Mouse (Mus musculus): ENCODE results near the gene Esrra. TPM values are rescaled to one million over a fixed set of nuclear protein-coding genes. Genes with fewer than 3 reads are reported as not detected.

Gene Esrra
- polyA plus RNA-seq, 1 experiment from 2014 or later, result 18.8 TPM

DNA sequence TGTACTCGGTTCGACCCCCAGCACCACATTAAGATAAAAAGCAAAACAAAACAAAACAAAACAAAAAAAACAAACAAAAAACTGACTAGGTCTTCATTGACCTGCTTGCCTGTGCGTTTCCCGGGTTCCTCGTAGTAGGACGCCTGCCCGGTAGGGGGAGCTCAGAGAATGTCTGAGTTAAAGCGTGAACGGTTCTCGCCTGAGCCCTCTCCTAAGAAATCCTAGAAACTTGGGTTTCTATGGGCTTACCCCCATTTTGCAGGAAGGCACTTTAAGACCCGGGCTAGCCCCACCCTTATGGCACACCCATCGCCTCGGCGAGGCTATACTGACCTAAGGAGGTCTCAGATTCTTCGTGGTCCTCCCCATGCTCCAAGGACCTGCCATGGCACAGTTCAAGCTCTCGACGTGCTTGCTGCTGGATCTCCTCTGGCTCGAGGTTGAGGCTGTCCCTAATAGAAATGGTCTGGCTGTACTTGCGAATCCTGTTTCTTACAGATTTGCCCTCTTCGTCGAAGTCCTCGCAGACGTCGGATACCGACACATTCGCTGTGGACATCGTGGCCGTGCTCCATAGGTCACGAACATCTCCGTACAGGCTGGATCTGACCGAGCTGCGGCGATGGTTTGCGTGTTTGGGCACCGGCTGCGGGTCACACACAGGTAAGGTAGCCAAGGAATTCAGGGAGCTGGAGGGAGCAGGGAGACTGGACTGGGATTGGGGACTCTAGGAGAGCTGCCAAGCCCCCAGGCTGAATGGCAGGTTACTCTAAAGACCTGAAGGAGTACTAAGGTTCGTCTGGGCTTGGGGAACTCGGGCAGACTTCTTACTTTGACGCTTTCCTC lies 3.1 kb upstream of the Esrra start:
- H3K4me3 ChIP-seq (replicated peaks; ENCODE audit: low read length), result 0 out of 2 replicates have a peak overlapping the region, but pooled peaks have one; percentile 4
- peaks cover 26% of the 10 kb centered on the region for H3K4me1 ChIP-seq (replicated peaks; ENCODE audit: control insufficient read depth, insufficient read depth, low read length)
- H3K4me2 ChIP-seq (ENCODE audit: low read length), result peak overlapping the region; percentile 12; the same call in 1 of the 2 replicates
- peaks cover 54% of the 10 kb centered on the region for H3K27me3 ChIP-seq (replicated peaks; ENCODE audit: control insufficient read depth, insufficient read depth, low read length)
- H3K9ac ChIP-seq (replicated peaks; ENCODE audit: low read depth, low read length), result no peak overlapping the region
- no peak for ATAC-seq
- H3K36me3 ChIP-seq (ENCODE audit: control insufficient read depth, insufficient read depth), result no peaks in the 10 kb centered on the region
- WGBS, result 4% methylated on average over 39 of the region's 39 CpGs
- no peaks in the 10 kb centered on the region for H3K9me3 ChIP-seq (ENCODE audit: control insufficient read depth, low read length)
- no peak overlapping the region for H3K27ac ChIP-seq (ENCODE audit: low read length)

DNA sequence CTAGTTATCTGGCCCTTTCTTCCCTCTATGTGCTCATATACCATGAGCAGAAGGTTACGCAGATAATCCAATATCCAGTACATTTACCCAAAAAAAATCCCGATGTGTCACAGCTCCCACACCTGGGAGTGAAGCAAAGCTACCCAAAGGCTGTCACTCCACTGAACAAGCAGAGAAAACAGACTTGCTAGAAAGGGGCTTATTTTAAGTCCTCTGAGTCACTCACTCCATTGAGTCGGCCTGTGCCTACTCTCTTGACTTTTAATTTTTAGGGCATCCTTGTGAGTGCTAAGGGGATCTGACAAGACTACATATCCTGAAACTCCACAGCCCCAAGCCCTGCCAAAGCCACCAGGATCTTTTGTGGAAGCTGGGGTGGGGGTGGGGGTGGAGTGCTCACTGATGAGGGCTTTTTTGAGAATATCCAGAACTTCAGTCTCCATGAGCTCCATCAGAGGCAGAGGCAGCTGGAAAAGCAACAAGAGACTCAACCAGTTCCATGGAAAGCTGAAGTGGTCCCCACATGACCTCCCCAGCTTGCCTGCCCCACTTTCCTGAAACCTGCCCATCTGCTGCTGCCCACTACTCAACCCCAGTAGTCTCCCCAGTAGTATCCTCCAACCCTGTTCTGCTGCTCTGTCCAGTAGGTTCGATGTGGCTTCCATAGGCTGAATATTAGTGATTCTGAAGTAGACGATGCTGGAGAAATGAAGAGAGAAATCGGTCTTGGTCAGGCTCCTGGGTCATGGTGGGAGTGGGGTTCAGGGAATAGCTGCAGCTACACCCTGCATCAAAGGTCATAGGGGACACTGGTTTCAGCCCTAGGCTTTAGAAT lies 1.5 kb upstream of the Esrra start:
- H3K27me3 ChIP-seq (replicated peaks; ENCODE audit: control insufficient read depth, insufficient read depth, low read length), result peaks cover 52% of the 10 kb centered on the region
- 0 out of 2 replicates have a peak, but pooled peaks cover 1% of the 10 kb centered on the region for H3K36me3 ChIP-seq (ENCODE audit: control insufficient read depth, insufficient read depth)
- no peak for ATAC-seq
- no peak overlapping the region for H3K4me3 ChIP-seq (replicated peaks; ENCODE audit: low read length)
- 57% methylated on average over 6 of the region's 6 CpGs for WGBS
- no peaks in the 10 kb centered on the region for H3K9me3 ChIP-seq (ENCODE audit: control insufficient read depth, low read length)
- H3K4me2 ChIP-seq (ENCODE audit: low read length), result no peak overlapping the region
- peaks cover 26% of the 10 kb centered on the region for H3K4me1 ChIP-seq (replicated peaks; ENCODE audit: control insufficient read depth, insufficient read depth, low read length)
- H3K27ac ChIP-seq (ENCODE audit: low read length), result no peak overlapping the region
- no peak overlapping the region for H3K9ac ChIP-seq (replicated peaks; ENCODE audit: low read depth, low read length)

DNA sequence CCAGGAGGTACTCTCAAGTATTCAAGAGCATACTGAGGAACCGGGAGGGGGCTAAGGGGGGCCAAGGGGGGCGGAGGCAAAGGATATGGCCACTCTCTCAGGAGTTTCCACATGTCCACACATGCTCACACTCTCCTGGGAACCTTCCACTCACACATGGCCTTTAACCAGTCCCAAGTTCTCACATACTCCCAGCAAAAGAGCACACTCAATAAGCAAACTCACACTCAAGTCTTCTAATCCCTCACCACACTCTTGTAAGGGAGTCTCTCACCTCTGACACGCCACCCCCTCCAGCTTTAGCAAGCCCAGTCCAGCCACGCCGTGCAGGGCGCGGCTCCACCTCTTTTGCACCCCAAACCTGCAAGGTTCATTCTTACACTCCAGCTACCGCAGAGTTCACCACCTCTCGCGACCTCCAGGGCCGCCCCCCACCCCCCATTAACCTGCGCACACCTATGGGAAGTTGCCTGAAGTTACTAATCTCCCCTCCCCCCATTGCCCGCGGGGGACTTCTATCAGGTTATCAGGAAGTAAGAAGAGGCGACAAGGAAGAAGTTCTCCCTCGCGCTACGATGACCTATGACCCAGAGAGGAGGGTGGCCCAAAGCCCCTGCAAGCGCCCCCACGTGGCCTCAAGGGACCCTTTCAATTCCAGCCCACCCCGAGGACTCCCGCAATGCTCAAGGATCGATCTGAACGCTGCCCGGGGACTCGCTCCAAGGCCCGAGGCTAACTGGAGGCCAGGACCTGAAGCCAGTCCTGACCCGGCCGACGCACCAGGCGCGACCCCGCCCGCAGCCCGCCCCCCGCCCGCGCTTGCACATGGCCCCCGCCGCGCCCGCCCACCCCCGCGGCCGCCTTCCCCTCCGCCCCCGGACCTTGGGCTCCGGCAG lies 624 bp downstream of the Esrra start:
- Histone ChIP-seq H3K4me2 (ENCODE audit: low read length) (peak overlapping the region; percentile 91), H3K27ac (ENCODE audit: low read length) (peak overlapping the region; percentile 76), H3K4me1 (replicated peaks; ENCODE audit: control insufficient read depth, insufficient read depth, low read length) (peaks cover 22% of the 10 kb centered on the region), H3K4me3 (replicated peaks; ENCODE audit: low read length) (peak overlapping the region; percentile 70), H3K36me3 (ENCODE audit: control insufficient read depth, insufficient read depth) (0 out of 2 replicates have a peak, but pooled peaks cover 2% of the 10 kb centered on the region), H3K9ac (replicated peaks; ENCODE audit: low read depth, low read length) (peak overlapping the region; percentile 84), H3K9me3 (ENCODE audit: control insufficient read depth, low read length) (no peaks in the 10 kb centered on the region), H3K27me3 (replicated peaks; ENCODE audit: control insufficient read depth, insufficient read depth, low read length) (peaks cover 33% of the 10 kb centered on the region)
- WGBS, result 1% methylated on average over 46 of the region's 48 CpGs
- peak; percentile 9 for ATAC-seq

DNA sequence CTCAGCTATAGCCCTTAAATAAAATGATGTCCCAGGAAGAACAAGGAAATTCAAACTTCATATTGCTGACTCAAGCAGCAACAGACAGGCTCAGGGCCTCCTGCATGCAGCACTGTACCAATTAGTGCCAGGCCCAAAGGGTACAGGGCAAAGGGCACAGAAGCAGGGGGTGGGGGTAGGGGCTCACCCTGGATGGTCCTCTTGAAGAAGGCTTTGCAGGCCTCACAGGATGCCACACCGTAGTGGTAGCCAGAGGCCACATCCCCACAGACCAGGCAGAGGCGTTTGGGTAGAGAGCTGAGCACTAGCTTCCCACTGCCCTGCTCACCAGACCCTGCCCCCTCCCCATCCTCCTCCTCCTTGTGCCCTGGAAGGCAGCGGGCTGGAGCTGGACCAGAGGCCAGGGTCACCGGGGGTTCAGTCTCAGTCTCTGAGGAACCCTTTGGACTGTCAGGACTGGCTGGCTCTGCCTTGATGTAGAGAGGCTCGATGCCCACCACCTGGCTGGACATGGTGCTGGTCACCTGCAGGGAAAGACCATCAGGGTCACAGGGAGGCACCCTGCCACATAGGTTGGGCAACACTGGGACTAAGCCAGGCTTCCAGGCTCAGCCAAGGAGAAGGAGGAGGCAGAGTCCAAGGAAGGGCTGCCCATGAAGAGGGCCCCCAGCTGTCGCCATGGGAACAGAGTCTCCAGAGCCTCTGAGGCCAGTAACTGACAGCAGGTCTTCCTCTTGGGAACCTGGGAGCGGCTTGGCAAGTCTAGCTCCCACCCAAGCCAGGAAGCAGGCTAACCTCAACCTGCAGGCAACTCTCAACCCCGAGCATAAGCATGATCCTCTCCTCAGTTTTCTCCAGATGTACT lies 1.5 kb downstream of the Esrra start:
- Histone ChIP-seq H3K27me3 (replicated peaks; ENCODE audit: control insufficient read depth, insufficient read depth, low read length) (peaks cover 25% of the 10 kb centered on the region), H3K4me1 (replicated peaks; ENCODE audit: control insufficient read depth, insufficient read depth, low read length) (peaks cover 22% of the 10 kb centered on the region), H3K9ac (replicated peaks; ENCODE audit: low read depth, low read length) (0 out of 2 replicates have a peak overlapping the region, but pooled peaks have one; percentile 0), H3K4me3 (replicated peaks; ENCODE audit: low read length) (peak overlapping the region; percentile 70), H3K27ac (ENCODE audit: low read length) (no peak overlapping the region), H3K9me3 (ENCODE audit: control insufficient read depth, low read length) (no peaks in the 10 kb centered on the region), H3K4me2 (ENCODE audit: low read length) (peak overlapping the region; percentile 91), H3K36me3 (ENCODE audit: control insufficient read depth, insufficient read depth) (0 out of 2 replicates have a peak, but pooled peaks cover 2% of the 10 kb centered on the region)
- ATAC-seq, result no peak
- 50% methylated on average over 7 of the region's 8 CpGs for WGBS

DNA sequence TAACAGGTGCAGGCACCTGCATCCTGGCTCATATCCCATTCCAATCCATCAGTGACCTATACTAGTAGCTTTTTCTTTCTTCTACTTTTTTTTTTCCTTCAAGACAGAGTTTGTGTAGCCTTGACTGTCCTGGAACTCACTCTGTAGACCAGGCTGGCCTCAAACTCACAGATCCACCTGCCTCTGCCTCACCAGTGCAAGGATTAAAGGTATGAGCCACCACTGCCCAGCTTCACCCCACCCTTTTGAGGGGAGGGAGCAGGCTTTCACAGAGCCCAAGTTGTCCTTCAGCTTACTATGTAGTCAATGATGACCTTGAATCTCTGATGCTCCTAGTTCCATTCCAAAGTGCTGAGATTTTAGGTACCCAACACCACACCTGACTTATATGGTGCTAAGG lies 2.2 kb downstream of the Esrra start:
- Histone ChIP-seq H3K9ac (replicated peaks; ENCODE audit: low read depth, low read length) (no peak overlapping the region), H3K9me3 (ENCODE audit: control insufficient read depth, low read length) (no peaks in the 10 kb centered on the region), H3K4me3 (replicated peaks; ENCODE audit: low read length) (no peak overlapping the region), H3K4me1 (replicated peaks; ENCODE audit: control insufficient read depth, insufficient read depth, low read length) (peaks cover 18% of the 10 kb centered on the region), H3K4me2 (ENCODE audit: low read length) (no peak overlapping the region), H3K27ac (ENCODE audit: low read length) (no peak overlapping the region), H3K36me3 (ENCODE audit: control insufficient read depth, insufficient read depth) (0 out of 2 replicates have a peak, but pooled peaks cover 2% of the 10 kb centered on the region), H3K27me3 (replicated peaks; ENCODE audit: control insufficient read depth, insufficient read depth, low read length) (peaks cover 18% of the 10 kb centered on the region)
- no peak for ATAC-seq

DNA sequence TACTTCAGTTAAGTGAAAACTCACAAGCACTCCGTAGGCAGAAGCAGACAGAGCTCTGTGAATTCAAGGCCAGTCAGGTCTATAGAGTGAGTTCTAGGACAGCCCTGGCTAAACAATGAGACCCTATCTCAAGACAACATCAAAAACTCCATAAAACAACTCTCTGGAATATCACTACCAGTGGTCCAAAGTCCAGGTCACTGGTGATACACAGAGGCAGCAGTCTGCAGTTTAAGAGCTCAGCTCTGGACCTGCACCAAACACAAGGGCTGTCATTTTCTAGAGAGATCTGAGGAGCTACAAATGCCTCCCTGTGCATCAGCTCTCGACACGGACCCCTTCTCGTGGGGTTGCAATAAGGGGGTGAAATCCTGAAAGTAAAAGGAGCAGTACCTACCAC lies 3.3 kb downstream of the Esrra start:
- no peak overlapping the region for H3K27ac ChIP-seq (ENCODE audit: low read length)
- H3K4me1 ChIP-seq (replicated peaks; ENCODE audit: control insufficient read depth, insufficient read depth, low read length), result peaks cover 18% of the 10 kb centered on the region
- 92% methylated on average over 4 of the region's 4 CpGs for WGBS
- no peaks in the 10 kb centered on the region for H3K9me3 ChIP-seq (ENCODE audit: control insufficient read depth, low read length)
- no peak overlapping the region for H3K9ac ChIP-seq (replicated peaks; ENCODE audit: low read depth, low read length)
- H3K36me3 ChIP-seq (ENCODE audit: control insufficient read depth, insufficient read depth), result peaks cover 6% of the 10 kb centered on the region; the same call in 1 of the 2 replicates
- no peak for ATAC-seq
- H3K27me3 ChIP-seq (replicated peaks; ENCODE audit: control insufficient read depth, insufficient read depth, low read length), result peaks cover 9% of the 10 kb centered on the region
- H3K4me2 ChIP-seq (ENCODE audit: low read length), result no peak overlapping the region
- H3K4me3 ChIP-seq (replicated peaks; ENCODE audit: low read length), result no peak overlapping the region

- Histone ChIP-seq H3K4me3 (replicated peaks; ENCODE audit: low read length) (no peak overlapping the region), H3K4me2 (ENCODE audit: low read length) (no peak overlapping the region), H3K27me3 (replicated peaks; ENCODE audit: control insufficient read depth, insufficient read depth, low read length) (no peaks in the 10 kb centered on the region), H3K27ac (ENCODE audit: low read length) (no peak overlapping the region), H3K9ac (replicated peaks; ENCODE audit: low read depth, low read length) (no peak overlapping the region), H3K36me3 (ENCODE audit: control insufficient read depth, insufficient read depth) (peaks cover 17% of the 10 kb centered on the region; the same call in 1 of the 2 replicates), H3K9me3 (ENCODE audit: control insufficient read depth, low read length) (no peaks in the 10 kb centered on the region), H3K4me1 (replicated peaks; ENCODE audit: control insufficient read depth, insufficient read depth, low read length) (peaks cover 13% of the 10 kb centered on the region)
- no peak for ATAC-seq
- 88% methylated on average over 4 of the region's 4 CpGs for WGBS
Observed at GRCm38 (mm10) chr19:6916496-6916895, 5.1 kb downstream of the Esrra start.

- Histone ChIP-seq H3K4me3 (replicated peaks; ENCODE audit: low read length) (no peak overlapping the region), H3K4me1 (replicated peaks; ENCODE audit: control insufficient read depth, insufficient read depth, low read length) (peaks cover 11% of the 10 kb centered on the region), H3K4me2 (ENCODE audit: low read length) (no peak overlapping the region), H3K27ac (ENCODE audit: low read length) (no peak overlapping the region), H3K9ac (replicated peaks; ENCODE audit: low read depth, low read length) (no peak overlapping the region), H3K9me3 (ENCODE audit: control insufficient read depth, low read length) (no peaks in the 10 kb centered on the region), H3K36me3 (ENCODE audit: control insufficient read depth, insufficient read depth) (peaks cover 17% of the 10 kb centered on the region; the same call in 1 of the 2 replicates), H3K27me3 (replicated peaks; ENCODE audit: control insufficient read depth, insufficient read depth, low read length) (no peaks in the 10 kb centered on the region)
- ATAC-seq, result no peak
- 86% methylated on average over 4 of the region's 4 CpGs for WGBS
Observed at GRCm38 (mm10) chr19:6915276-6915675, 6.3 kb downstream of the Esrra start.

All from forebrain, embryonic 16.5 days (tissue).